Mouse (Mus musculus): ENCODE measurements around the gene Ndufc2. TPM values are rescaled to one million over a fixed set of nuclear protein-coding genes. Genes with fewer than 3 reads are reported as not detected.
A peak's percentile ranks its signal among the peaks of the same experiment; 100 is the strongest.

The Ndufc2 gene
- polyA plus RNA-seq (2015; fragmentation: Nextera tagmentation; extraction: Ambion mirVana) = 221 and 241 TPM in 2 replicates

DNA sequence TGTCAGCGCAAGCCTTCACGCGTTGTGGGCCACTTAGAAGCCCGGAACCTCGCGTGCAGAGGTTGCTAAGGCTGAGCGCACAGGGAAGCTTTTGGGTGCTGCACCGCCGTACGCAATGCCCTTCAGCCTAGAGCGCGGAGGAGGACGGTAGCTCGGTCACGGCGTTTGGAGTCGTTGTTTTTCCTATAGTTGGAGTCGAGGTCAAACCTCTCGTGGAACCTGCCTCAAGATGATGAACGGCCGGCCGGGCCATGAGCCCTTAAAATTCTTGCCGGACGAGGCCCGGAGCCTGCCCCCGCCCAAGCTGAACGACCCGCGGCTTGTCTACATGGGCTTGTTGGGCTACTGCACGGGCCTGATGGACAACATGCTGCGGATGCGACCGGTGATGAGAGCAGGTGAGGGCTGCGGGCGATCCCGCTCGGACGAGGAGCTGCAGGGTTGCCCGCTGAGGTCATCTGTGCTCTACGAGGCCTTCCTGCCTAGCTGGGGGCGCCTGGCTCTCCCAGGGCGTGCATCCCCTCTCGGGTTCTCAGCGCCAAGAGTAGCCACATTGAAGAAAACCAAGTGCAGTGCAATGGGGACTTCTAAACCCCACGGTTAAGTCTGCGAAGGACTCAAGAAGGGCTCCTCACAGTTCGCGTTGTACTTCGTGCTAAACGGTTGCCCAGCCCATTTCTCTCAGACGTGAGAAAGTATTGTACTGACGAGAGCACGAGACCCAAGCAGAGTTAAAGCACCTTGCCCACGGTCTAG, at the start of gene Ndufc2:
Gene Ndufc2, plus strand, starts transcription at position 44 of the 756 bp plus-strand sequence.
- Histone ChIP-seq H3K27me3 (no peaks in the 10 kb centered on the region), H3K9ac (peak within 1 kb of the TSS; percentile 93)

DNA sequence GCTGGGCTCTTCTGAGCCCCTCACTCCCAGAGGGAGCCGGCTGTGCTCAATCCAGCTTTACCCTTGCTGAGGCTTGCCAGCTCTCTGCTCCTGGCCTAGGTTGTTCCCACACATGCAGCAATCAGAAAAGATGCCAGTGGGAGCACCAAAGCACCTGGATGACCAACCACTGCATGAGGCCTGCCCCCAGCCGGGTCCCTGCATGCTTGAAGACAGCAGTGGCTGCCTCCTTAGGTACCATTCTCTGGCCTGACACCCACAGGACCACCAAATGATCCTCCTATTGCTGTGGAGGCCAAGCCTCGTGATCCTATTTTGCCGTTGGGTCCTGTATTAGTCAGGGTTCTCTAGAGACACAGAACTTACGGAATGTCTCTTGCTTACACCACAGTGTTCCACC, 48.9 kb upstream of the Ndufc2 start:
- WGBS (ENCODE audit: insufficient replicate concordance) = 78% methylated on average over 5 of the region's 5 CpGs
- ATAC-seq (ENCODE audit: low read depth) = no peak
- Histone ChIP-seq H3K9ac (no peak overlapping the region), H3K4me3 (replicated peaks) (no peak overlapping the region), H3K27me3 (no peaks in the 10 kb centered on the region; the same call in 1 of the 2 replicates), H3K4me2 (no peak overlapping the region), H3K9me3 (replicated peaks) (no peaks in the 10 kb centered on the region), H3K36me3 (no peaks in the 10 kb centered on the region), H3K4me1 (replicated peaks) (peaks cover 26% of the 10 kb centered on the region), H3K27ac (no peak overlapping the region)
- DNase-seq = no peak

More for the DNA sequence above, at the start of gene Ndufc2:
- under 1% methylated on average over 54 of the region's 54 CpGs for WGBS (ENCODE audit: insufficient replicate concordance)
- ATAC-seq (ENCODE audit: low read depth) = peak; percentile 88
- Histone ChIP-seq H3K9me3 (replicated peaks) (0 out of 2 replicates have a peak, but pooled peaks cover 4% of the 10 kb centered on the region), H3K36me3 (peaks cover 19% of the 10 kb centered on the region), H3K4me3 (replicated peaks) (peak within 1 kb of the TSS; percentile 82), H3K27ac (peak within 1 kb of the TSS; percentile 81), H3K4me1 (replicated peaks) (peaks cover 29% of the 10 kb centered on the region), H3K4me2 (peak within 1 kb of the TSS; percentile 82)
- DNase-seq = peak; percentile 49

DNA sequence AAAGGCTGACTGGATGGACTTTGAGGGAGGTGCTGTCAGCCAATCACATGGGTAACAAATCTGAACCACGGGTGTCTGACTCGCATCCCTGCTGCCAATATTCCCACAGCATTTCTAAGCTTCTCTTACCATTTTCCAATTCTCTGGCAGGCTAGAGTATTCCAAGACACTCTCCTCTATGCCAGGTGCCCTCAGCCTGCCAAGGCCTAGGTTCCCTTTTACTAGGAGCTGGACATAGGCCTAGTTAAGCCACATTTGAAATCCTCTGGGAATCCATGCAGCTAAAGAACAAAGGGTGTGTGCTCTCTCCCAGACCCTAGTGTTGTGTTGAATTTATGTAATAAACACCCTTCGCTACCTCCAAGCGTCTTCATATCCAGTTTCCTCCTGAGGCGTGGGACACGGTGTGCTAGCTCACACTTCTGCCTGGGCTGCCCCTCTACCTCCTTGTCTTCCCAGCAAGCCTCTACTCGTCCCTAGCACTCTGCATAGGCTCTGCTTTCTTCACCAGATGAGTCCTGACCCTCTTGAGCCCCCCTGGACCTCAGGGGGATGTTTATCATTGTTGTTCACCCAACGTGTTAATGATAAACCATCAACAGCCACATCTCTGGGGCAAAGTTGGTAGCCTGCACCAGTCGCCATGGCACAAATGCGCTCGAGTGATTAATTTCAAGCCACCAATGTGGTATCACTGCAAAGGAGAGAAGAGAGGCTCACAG, 47.9 kb upstream of the Ndufc2 start:
- 61% methylated on average over 11 of the region's 11 CpGs for WGBS (ENCODE audit: insufficient replicate concordance)
- DNase-seq = no peak

DNA sequence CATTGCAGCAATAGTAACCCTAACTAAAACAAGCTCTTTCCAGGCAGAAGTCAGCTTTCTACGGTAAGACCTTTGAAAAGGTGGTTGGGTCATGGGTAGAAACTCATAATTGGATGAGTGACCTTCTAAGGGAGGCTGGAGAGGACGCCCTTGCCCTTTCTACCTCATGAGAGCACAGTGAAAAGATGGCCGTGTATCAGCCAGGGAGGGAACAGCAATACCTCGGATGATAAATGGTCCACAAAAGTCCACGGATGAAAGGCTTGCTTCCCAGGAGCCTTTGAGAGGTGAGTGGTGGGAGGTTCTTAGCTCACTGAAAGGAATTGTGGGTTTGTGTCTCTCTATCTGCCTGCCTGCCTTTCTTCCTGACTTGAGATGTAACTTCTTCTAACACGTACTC, 46.4 kb upstream of the Ndufc2 start:
- no peak for DNase-seq
- H3K4me2 ChIP-seq = no peak overlapping the region
- H3K9ac ChIP-seq = no peak overlapping the region
- 65% methylated on average over 6 of the region's 6 CpGs for WGBS (ENCODE audit: insufficient replicate concordance)
- H3K36me3 ChIP-seq = no peaks in the 10 kb centered on the region
- no peak overlapping the region for H3K27ac ChIP-seq
- H3K4me3 ChIP-seq (replicated peaks) = no peak overlapping the region
- ATAC-seq (ENCODE audit: low read depth) = no peak
- H3K27me3 ChIP-seq = no peaks in the 10 kb centered on the region; the same call in 1 of the 2 replicates
- H3K4me1 ChIP-seq (replicated peaks) = peaks cover 11% of the 10 kb centered on the region
- no peaks in the 10 kb centered on the region for H3K9me3 ChIP-seq (replicated peaks)

More for the DNA sequence above, 47.9 kb upstream of the Ndufc2 start:
- H3K9me3 ChIP-seq (replicated peaks) = no peaks in the 10 kb centered on the region
- no peak for ATAC-seq (ENCODE audit: low read depth)
- no peak overlapping the region for H3K4me3 ChIP-seq (replicated peaks)
- H3K36me3 ChIP-seq = no peaks in the 10 kb centered on the region
- no peak overlapping the region for H3K27ac ChIP-seq
- no peak overlapping the region for H3K4me2 ChIP-seq
- H3K9ac ChIP-seq = no peak overlapping the region
- no peaks in the 10 kb centered on the region; the same call in 1 of the 2 replicates for H3K27me3 ChIP-seq
- H3K4me1 ChIP-seq (replicated peaks) = peaks cover 16% of the 10 kb centered on the region

DNA sequence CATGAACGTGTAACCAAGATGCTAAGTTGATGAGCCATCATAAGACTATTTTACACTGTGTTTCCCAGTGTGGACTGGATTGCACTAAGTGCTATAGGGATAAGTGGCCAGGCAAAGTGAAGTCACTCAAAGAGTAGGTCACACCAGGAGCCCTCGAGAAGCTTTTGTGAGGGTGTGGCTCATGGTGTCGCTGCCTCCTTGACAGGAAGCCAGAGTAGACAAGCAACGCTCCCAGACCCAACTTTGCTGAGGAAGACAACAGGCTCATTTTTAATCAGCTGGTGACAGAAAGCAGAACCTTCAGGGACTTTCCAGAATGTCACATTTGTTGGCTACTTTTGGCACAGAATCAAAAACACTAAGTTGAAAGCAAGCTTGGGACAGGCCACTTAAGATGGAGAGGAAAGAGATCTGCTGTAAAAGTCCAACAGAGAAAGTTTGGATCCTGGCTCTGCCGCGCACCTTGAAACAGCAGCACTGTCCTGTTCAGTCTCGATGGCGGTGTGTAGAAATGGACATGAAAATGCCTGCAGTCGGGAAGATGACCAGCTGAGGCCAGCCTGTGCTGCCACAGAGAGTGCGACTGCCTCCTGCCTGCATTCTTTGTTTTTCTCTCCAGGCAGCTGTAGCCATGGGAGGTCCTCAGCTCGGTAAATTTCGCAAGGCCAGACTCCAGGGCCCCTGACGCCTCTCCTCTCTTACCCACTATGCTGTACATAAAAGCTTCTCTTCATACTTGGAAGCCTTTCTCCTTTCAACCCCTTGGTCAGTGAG, 44.5 kb upstream of the Ndufc2 start:
- DNase-seq (no peak), ATAC-seq (ENCODE audit: low read depth) (no peak)
- H3K9me3 ChIP-seq (replicated peaks) = no peaks in the 10 kb centered on the region
- no peak overlapping the region; the same call in 1 of the 2 replicates for H3K27ac ChIP-seq
- no peak overlapping the region for H3K9ac ChIP-seq
- 38% methylated on average over 13 of the region's 13 CpGs for WGBS (ENCODE audit: insufficient replicate concordance)
- H3K4me2 ChIP-seq = no peak overlapping the region
- H3K4me3 ChIP-seq (replicated peaks) = no peak overlapping the region
- H3K4me1 ChIP-seq (replicated peaks) = peaks cover 11% of the 10 kb centered on the region
- no peaks in the 10 kb centered on the region for H3K36me3 ChIP-seq
- H3K27me3 ChIP-seq = no peaks in the 10 kb centered on the region

DNA sequence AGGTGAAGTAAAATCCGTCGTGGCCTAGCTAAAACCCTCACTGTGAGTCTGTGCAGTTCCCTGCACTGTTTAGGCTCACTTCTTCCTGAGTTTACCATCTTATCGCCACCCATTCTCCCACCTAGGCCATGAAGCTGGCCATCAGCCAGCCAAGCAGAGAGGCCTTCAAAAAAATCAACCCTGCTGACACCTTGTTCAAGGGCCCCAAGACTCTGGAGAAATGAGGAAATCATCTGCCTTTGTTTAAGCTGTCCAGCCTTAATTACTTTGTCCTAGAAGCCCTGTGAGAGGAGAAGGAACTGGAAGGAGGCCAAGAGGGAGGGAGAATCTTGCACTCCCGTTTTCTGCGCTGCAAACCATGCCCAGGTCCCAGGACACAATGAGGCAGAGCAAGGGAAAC, 43.5 kb upstream of the Ndufc2 start:
- 61% methylated on average over 5 of the region's 5 CpGs for WGBS (ENCODE audit: insufficient replicate concordance)
- Histone ChIP-seq H3K27ac (no peak overlapping the region), H3K36me3 (no peaks in the 10 kb centered on the region), H3K9me3 (replicated peaks) (no peaks in the 10 kb centered on the region), H3K27me3 (0 out of 2 replicates have a peak, but pooled peaks cover 4% of the 10 kb centered on the region), H3K4me1 (replicated peaks) (peaks cover 11% of the 10 kb centered on the region), H3K4me3 (replicated peaks) (no peak overlapping the region), H3K4me2 (no peak overlapping the region), H3K9ac (no peak overlapping the region)
- ATAC-seq (ENCODE audit: low read depth) (no peak), DNase-seq (no peak)

DNA sequence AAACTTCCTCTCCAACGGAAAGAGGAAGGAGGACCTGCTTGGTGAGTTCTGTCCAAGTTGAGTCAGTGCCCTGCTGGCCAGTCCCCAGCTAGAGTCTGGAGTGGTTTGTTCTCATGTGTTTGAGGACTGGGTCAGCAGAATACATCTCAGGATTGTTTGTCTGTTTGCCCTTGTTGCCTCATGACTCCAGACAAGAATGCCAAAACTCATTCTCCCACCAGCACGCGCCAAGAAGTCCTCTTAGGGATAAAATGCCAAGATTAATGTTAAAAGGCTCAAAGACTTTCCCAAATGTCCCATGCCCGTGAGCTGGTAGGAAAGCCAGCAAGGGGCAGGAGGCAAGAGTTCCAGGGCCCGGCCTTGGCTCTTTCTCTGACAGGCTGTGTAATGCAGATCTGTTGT, 42.9 kb upstream of the Ndufc2 start:
- no peak overlapping the region for H3K4me3 ChIP-seq (replicated peaks)
- ATAC-seq (ENCODE audit: low read depth) (no peak), DNase-seq (no peak)
- WGBS (ENCODE audit: insufficient replicate concordance) = 58% methylated on average over 5 of the region's 5 CpGs
- H3K9me3 ChIP-seq (replicated peaks) = no peaks in the 10 kb centered on the region
- no peak overlapping the region for H3K4me2 ChIP-seq
- no peak overlapping the region for H3K27ac ChIP-seq
- no peaks in the 10 kb centered on the region for H3K36me3 ChIP-seq
- peaks cover 11% of the 10 kb centered on the region for H3K4me1 ChIP-seq (replicated peaks)
- H3K9ac ChIP-seq = no peak overlapping the region
- H3K27me3 ChIP-seq = 0 out of 2 replicates have a peak, but pooled peaks cover 4% of the 10 kb centered on the region

DNA sequence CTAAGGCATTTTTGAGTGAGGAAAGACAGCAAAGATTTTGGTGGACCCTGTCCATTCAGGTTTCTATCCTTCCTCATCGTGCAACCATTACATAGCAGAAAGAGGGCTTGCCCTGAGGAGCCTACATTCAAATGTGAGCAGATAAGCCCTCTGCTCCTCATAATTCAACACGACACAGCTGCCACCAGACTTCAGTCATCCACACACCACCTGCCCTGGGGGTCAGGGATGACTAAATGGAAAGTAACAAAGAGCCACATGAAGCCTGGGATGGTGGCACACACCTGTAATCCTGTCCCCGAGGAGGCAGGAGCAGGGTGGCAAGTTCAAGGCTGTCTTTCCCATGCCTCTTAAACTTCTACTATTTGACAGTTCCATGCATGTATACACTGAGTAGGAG, 42.0 kb upstream of the Ndufc2 start:
- no peak overlapping the region for H3K9ac ChIP-seq
- no peak for ATAC-seq (ENCODE audit: low read depth)
- no peak overlapping the region for H3K4me3 ChIP-seq (replicated peaks)
- H3K9me3 ChIP-seq (replicated peaks) = no peaks in the 10 kb centered on the region
- H3K4me1 ChIP-seq (replicated peaks) = peaks cover 11% of the 10 kb centered on the region
- DNase-seq = no peak
- no peak overlapping the region for H3K27ac ChIP-seq
- H3K36me3 ChIP-seq = no peaks in the 10 kb centered on the region
- no peak overlapping the region for H3K4me2 ChIP-seq
- 0 out of 2 replicates have a peak, but pooled peaks cover 4% of the 10 kb centered on the region for H3K27me3 ChIP-seq
- WGBS (ENCODE audit: insufficient replicate concordance) = 40% methylated on average over 3 of the region's 3 CpGs

DNA sequence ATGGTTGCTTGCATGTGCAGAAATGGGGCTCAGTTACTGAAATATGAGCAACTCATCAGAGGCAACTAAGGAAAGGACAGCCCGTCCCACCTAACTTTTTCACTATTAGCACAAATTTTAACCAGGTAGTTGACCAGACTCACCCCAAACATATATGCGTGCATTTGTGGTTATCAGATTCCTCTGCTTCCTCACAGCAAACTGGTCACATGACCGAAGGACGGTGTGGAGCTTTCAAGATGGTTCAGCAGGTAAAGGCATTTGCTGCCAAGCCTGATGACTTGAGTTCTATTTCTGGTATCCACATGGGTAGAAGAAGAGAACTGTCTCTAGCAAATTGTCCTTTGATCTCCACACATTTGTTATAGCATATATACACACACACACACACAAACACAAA, 41.5 kb upstream of the Ndufc2 start:
- Histone ChIP-seq H3K27ac (no peak overlapping the region), H3K9me3 (replicated peaks) (no peaks in the 10 kb centered on the region), H3K4me2 (no peak overlapping the region), H3K4me1 (replicated peaks) (peaks cover 11% of the 10 kb centered on the region), H3K9ac (no peak overlapping the region), H3K27me3 (0 out of 2 replicates have a peak, but pooled peaks cover 4% of the 10 kb centered on the region), H3K36me3 (no peaks in the 10 kb centered on the region), H3K4me3 (replicated peaks) (no peak overlapping the region)
- DNase-seq = no peak
- ATAC-seq (ENCODE audit: low read depth) = no peak
- WGBS (ENCODE audit: insufficient replicate concordance) = 48% methylated on average over 4 of the region's 4 CpGs

DNA sequence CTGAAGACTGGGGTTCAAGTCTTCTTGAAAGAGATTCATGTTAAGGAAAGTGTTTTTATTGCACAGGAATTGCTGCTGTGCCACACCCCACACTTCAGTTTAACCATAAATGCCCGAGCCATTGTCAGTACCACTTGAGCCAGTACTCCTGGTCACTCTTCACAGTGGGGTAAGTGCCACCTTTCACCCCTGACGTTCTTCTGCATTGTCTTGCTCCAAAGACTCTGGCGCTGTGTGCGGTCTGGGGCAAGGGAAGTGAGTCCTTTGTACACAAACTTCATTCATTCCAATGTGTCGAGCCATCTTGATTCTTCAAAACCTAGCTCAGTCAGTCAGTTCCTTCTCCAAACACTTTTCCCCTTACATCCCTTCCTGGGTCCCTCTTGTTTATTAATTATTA, 39.6 kb upstream of the Ndufc2 start:
- Histone ChIP-seq H3K9me3 (replicated peaks) (no peaks in the 10 kb centered on the region), H3K27me3 (peaks cover 4% of the 10 kb centered on the region; the same call in 1 of the 2 replicates), H3K9ac (no peak overlapping the region), H3K4me1 (replicated peaks) (peaks cover 6% of the 10 kb centered on the region), H3K4me2 (no peak overlapping the region), H3K27ac (no peak overlapping the region), H3K4me3 (replicated peaks) (no peak overlapping the region), H3K36me3 (no peaks in the 10 kb centered on the region)
- ATAC-seq (ENCODE audit: low read depth) (no peak), DNase-seq (no peak)
- 65% methylated on average over 5 of the region's 5 CpGs for WGBS (ENCODE audit: insufficient replicate concordance)

DNA sequence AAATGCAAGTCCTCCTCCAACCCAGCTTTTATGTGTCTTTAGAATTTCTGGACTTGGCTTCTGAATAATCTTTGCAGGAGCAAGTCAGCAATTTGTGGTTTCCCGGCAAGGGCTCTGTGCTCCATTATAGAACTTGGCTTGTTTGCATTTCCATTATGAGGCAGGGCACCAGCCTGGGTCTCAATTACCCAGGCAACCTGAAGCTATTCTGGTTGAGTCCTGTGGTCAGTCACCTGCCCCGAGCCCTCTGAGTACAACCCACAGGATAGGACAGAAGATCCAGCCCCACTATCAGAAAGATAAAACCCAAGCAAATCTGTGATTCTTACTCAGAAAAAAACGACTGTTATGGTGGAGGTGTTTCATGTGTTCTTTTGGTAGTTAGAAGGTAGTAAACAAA, 38.8 kb upstream of the Ndufc2 start:
- Histone ChIP-seq H3K27me3 (peaks cover 4% of the 10 kb centered on the region; the same call in 1 of the 2 replicates), H3K4me3 (replicated peaks) (no peak overlapping the region), H3K27ac (no peak overlapping the region), H3K9me3 (replicated peaks) (no peaks in the 10 kb centered on the region), H3K4me2 (no peak overlapping the region), H3K9ac (no peak overlapping the region), H3K4me1 (replicated peaks) (no peaks in the 10 kb centered on the region), H3K36me3 (no peaks in the 10 kb centered on the region)
- no peak for DNase-seq
- 43% methylated on average over 3 of the region's 3 CpGs for WGBS (ENCODE audit: insufficient replicate concordance)
- ATAC-seq (ENCODE audit: low read depth) = no peak

Measured in liver, embryonic 13.5 days (tissue).